Mouse (Mus musculus) cerebellum, adult 2 months (tissue): ENCODE measurements around the gene Efcab12. TPM values are rescaled to one million over a fixed set of nuclear protein-coding genes. Genes with fewer than 3 reads are reported as not detected.
A peak's percentile ranks its signal among the peaks of the same experiment; 100 is the strongest.

Source experiments
- DNase-seq, 2 experiments: peaks; one replicate each; pipeline ENCODE4 v3.0.0; 2021
- H3K27ac ChIP-seq: fragments of 200-500 bp; 2 replicates; pipeline ENCODE4 v1.5.1; 2012; ENCODE audit warnings: low read length, control low read depth, inconsistent platforms; ENCODE audit not compliant: insufficient read depth
- H3K27me3 ChIP-seq: fragments of 200-500 bp; 2 replicates; pipeline ENCODE4 v1.6.1; 2012; ENCODE audit warnings: inconsistent platforms, mild to moderate bottlenecking, low read length, moderate library complexity; ENCODE audit not compliant: control insufficient read depth, insufficient read depth
- H3K4me1 ChIP-seq: fragments of 200-500 bp; 2 replicates; pipeline ENCODE4 v1.6.1; 2011; ENCODE audit warnings: low read length; ENCODE audit not compliant: control insufficient read depth, insufficient read depth
- H3K4me3 ChIP-seq: fragments of 200-500 bp; replicated peaks from 2 replicates; pipeline ENCODE3; 2011; ENCODE audit warnings: mild to moderate bottlenecking, low read depth, low read length, control low read depth; ENCODE audit not compliant: insufficient read depth
- CTCF ChIP-seq: fragments of 200-500 bp; IDR thresholded peaks from 2 replicates; pipeline ENCODE4 v1.5.1; 2011; ENCODE audit warnings: low read depth, mild to moderate bottlenecking, control low read depth, low read length, moderate library complexity, borderline replicate concordance; ENCODE audit not compliant: insufficient read depth
- POLR2A ChIP-seq: fragments of 200-500 bp; IDR thresholded peaks from 2 replicates; pipeline ENCODE4 v1.6.1; 2011; ENCODE audit warnings: low read length, control low read depth, borderline replicate concordance; ENCODE audit not compliant: insufficient read depth
- WGBS: fragments of 180-500 bp; shearing (Covaris S2); methylation state at CpG from one replicate; pipeline ENCODE4 v1.1.7; 2018; 5-methylcytosine and 5-hydroxymethylcytosine counted together
- polyA plus RNA-seq: library from polyadenylated mRNA; depleted of rRNA; stranded (reverse); fragments of >200 nt; gene quantifications from 2 replicates; pipeline ENCODE4 v1.2.3, GENCODE M21; 2012

The Efcab12 gene
- polyA plus RNA-seq, 1 experiment: 5.1 TPM

GRCm38 (mm10) chr6:115853091-115853813 is 15.0 kb upstream of the Efcab12 start, which contains the start of the genes Mbd4 and Ift122:
TSS of gene Mbd4 (minus strand) at chr6:115853371.
TSS of gene Ift122 (plus strand) at chr6:115853470.
- peak; percentile 31; the same call in 1 of the 2 replicates for TF ChIP-seq POLR2A
- TF ChIP-seq CTCF: no peak
- Histone ChIP-seq H3K27ac (0 out of 2 replicates have a peak within 1 kb of the TSS, but pooled peaks have one; percentile 19), H3K4me1 (no peaks in the 10 kb centered on the region), H3K27me3 (no peaks in the 10 kb centered on the region), H3K4me3 (peak within 1 kb of the TSS; percentile 88)
- 2% methylated on average over 51 of the region's 51 CpGs for WGBS
- peak; percentile 97 to 99 for DNase-seq

- H3K4me3 ChIP-seq: peak overlapping the region; percentile 88
- TF ChIP-seq CTCF: no peak
- no peak for TF ChIP-seq POLR2A
- DNase-seq: no peak
- H3K4me1 ChIP-seq: no peaks in the 10 kb centered on the region
- no peaks in the 10 kb centered on the region for H3K27me3 ChIP-seq
- 0 out of 2 replicates have a peak overlapping the region, but pooled peaks have one; percentile 19 for H3K27ac ChIP-seq
- 6% methylated on average over 20 of the region's 20 CpGs for WGBS
These were observed 14.4 kb upstream of the Efcab12 start for GRCm38 (mm10) chr6:115852446-115853090.

- WGBS: 94% methylated on average over 10 of the region's 10 CpGs
- no peak overlapping the region for H3K27ac ChIP-seq
- no peaks in the 10 kb centered on the region for H3K27me3 ChIP-seq
- DNase-seq: no peak
- H3K4me3 ChIP-seq: no peak overlapping the region
- TF ChIP-seq POLR2A (no peak), CTCF (no peak)
- H3K4me1 ChIP-seq: no peaks in the 10 kb centered on the region
These were observed 10.5 kb upstream of the Efcab12 start for GRCm38 (mm10) chr6:115848598-115849304.

GRCm38 (mm10) chr6:115846640-115847411 is 8.6 kb upstream of the Efcab12 start:
- 29% methylated on average over 8 of the region's 8 CpGs for WGBS
- Histone ChIP-seq H3K4me3 (no peak overlapping the region), H3K4me1 (no peaks in the 10 kb centered on the region), H3K27me3 (no peaks in the 10 kb centered on the region), H3K27ac (no peak overlapping the region)
- TF ChIP-seq CTCF (peak; percentile 53; the same call in 1 of the 2 replicates), POLR2A (no peak)
- peak; percentile 40 to 53 for DNase-seq

GRCm38 (mm10) chr6:115845006-115845405 is 6.8 kb upstream of the Efcab12 start:
- Histone ChIP-seq H3K27me3 (no peaks in the 10 kb centered on the region), H3K27ac (no peak overlapping the region), H3K4me1 (no peaks in the 10 kb centered on the region), H3K4me3 (no peak overlapping the region)
- DNase-seq: no peak
- no peak for TF ChIP-seq POLR2A
- no peak for TF ChIP-seq CTCF
- WGBS: 95% methylated on average over 4 of the region's 4 CpGs

- no peak overlapping the region; the same call in 1 of the 2 replicates for H3K27ac ChIP-seq
- 73% methylated on average over 5 of the region's 5 CpGs for WGBS
These were observed 533 bp upstream of the Efcab12 start for GRCm38 (mm10) chr6:115838745-115839144.

GRCm38 (mm10) chr6:115833861-115834260 is 4.4 kb downstream of the Efcab12 start:
- Histone ChIP-seq H3K27ac (no peak overlapping the region), H3K4me3 (no peak overlapping the region), H3K27me3 (no peaks in the 10 kb centered on the region), H3K4me1 (no peaks in the 10 kb centered on the region; the same call in 1 of the 2 replicates)
- TF ChIP-seq CTCF (no peak), POLR2A (no peak)
- DNase-seq: no peak

More at GRCm38 (mm10) chr6:115838745-115839144, 533 bp upstream of the Efcab12 start:
- no peaks in the 10 kb centered on the region; the same call in 1 of the 2 replicates for H3K4me1 ChIP-seq
- DNase-seq: no peak
- no peak for TF ChIP-seq CTCF
- TF ChIP-seq POLR2A: no peak
- H3K27me3 ChIP-seq: no peaks in the 10 kb centered on the region
- peak overlapping the region; percentile 74 for H3K4me3 ChIP-seq
